19 mouse cellular contexts compared by ENCODE assay signal in the genomic region with DNA sequence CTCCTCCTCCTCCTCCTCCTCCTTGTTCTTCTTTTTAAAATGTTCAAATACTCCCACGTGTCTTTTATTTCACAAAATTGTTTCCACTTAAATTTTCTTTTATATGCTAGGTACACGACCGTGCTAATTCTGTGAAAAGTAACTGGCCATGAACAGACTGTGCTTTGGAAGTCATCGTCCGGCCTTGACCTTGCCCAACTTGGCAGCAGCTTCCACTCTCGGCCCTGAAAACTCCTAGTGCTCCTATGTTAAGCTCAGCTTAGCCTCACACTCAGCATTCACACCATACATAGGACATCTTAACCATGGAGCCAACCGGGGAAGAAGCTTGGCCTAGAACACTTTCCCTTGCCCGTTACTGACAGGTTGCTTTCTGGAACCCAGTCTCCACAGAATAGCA. TPM values are rescaled to one million over a fixed set of nuclear protein-coding genes. Genes with fewer than 3 reads are reported as not detected.
DNase-seq lines count a peak whose midpoint lies in the region; ATAC-seq and TF ChIP-seq lines count a peak whose summit lies in the region.
"Had no signal": no experiment of that assay in that cellular context is flagged by ENCODE, and none has a peak within 500 bp of the region (broad histone marks: within the 10 kb centered on the region; RNA-seq: fewer than 3 reads in every experiment).

No protein-coding gene starts in this region.

- ATAC-seq in monocyte, adult 5-6 weeks (replicated peaks; ENCODE audit: insufficient number of reproducible peaks, low FRiP score, low TSS enrichment, poor library complexity, severe bottlenecking), result no peak
- ATAC-seq: forebrain, embryonic 16.5 days; hindbrain, postnatal 0 days had no signal

- TF ChIP-seq CTCF in left cerebral cortex, adult 2 months (IDR thresholded peaks at IDR 0.05), result no peak

- intact Hi-C loops in left cerebral cortex, adult 2 months (cut with DNase I), result loop anchor here (10.0 kb wide), 1 partner anchor 64 kb away; no protein-coding TSS in a partner anchor

- H3K27ac ChIP-seq in left cerebral cortex, adult 2 months, result no peak overlapping the region
- H3K27ac ChIP-seq: embryonic facial prominence, embryonic 13.5 days; forebrain, embryonic 12.5 days; heart, adult 2 months; heart, embryonic 15.5 days; hindbrain, embryonic 13.5 days; hindbrain, postnatal 0 days had no signal

- H3K4me3 ChIP-seq in left cerebral cortex, adult 2 months, result no peak overlapping the region
- H3K4me3 ChIP-seq: embryonic facial prominence, embryonic 13.5 days; forebrain, embryonic 12.5 days; heart, adult 2 months; heart, embryonic 15.5 days; hindbrain, embryonic 13.5 days had no signal

- DNase-seq in adipocyte (ENCODE audit: low spot score), result peak; percentile 2
- DNase-seq in adrenal gland, adult 18-20 months (ENCODE audit: low spot score in 2 of 2), result peak; percentile 20 to 28
- peak; percentile 61 for DNase-seq in adrenal gland, postnatal 14 days
- peak; percentile 54 for DNase-seq in testis, postnatal 14 days (ENCODE audit: low spot score)
- no peak for DNase-seq in left cerebral cortex, adult 2 months (ENCODE audit: extremely low spot score in 1 of 2, low spot score in 2 of 2)
- DNase-seq: cerebellum, adult 11-12 months; cerebellum, adult 9-10 months; cerebellum, postnatal 25 days; gastrocnemius, postnatal 14 days; heart, adult 2 months; heart, postnatal 14 days had no signal

RNA-seq across cellular contexts. Expression of a gene that starts 24.4 kb away (rescaled TPM):
- not detected for total RNA-seq in adrenal gland, adult 18-20 months (2021)
- total RNA-seq in adrenal gland, postnatal 14 days (2021), result not detected in 2 replicates
- total RNA-seq in left cerebral cortex, adult 2 months (2021), result under 1 TPM in 1 of 2 experiments, not detected in 1; 0.18 TPM
- total RNA-seq in monocyte, adult 5-6 weeks (2017), result not detected in 3 replicates
- total RNA-seq: gastrocnemius, postnatal 14 days; heart, adult 2 months; heart, postnatal 14 days; hematopoietic stem cell, adult 5-6 weeks; hindbrain, postnatal 0 days had no signal

RNA-seq across cellular contexts. Expression of a gene that starts 41.0 kb away (rescaled TPM):
- total RNA-seq in adrenal gland, adult 18-20 months (2021), result 10 to 100 TPM; 31.3 to 36.7 TPM
- 52.4 and 53.2 TPM in 2 replicates for total RNA-seq in adrenal gland, postnatal 14 days (2021)
- total RNA-seq in left cerebral cortex, adult 2 months (2021), result 10 to 100 TPM; 14.7 to 16.7 TPM
- 21.1 to 35.8 TPM (median 22.5 TPM) in 3 replicates for total RNA-seq in monocyte, adult 5-6 weeks (2017)

Comparison
In these comparisons a context has a peak if more than half of its experiments do, and no peak if none do; other contexts are left out.
1. DNase-seq: peak in adipocyte (single experiment), adrenal gland, adult 18-20 months (2 of 2), adrenal gland, postnatal 14 days (single experiment) and testis, postnatal 14 days (single experiment); none in left cerebral cortex, adult 2 months (0 of 2).